Mouse (Mus musculus) spleen, postnatal 36 days (tissue): ENCODE data around the gene Fam170b.

Source experiments
- DNase-seq, 2 experiments: peaks; one replicate each; pipeline ENCODE4 v3.0.0; 2022; ENCODE audit warnings: low spot score in 2 of 2, mixed read lengths in 1 of 2

The Fam170b gene

DNA sequence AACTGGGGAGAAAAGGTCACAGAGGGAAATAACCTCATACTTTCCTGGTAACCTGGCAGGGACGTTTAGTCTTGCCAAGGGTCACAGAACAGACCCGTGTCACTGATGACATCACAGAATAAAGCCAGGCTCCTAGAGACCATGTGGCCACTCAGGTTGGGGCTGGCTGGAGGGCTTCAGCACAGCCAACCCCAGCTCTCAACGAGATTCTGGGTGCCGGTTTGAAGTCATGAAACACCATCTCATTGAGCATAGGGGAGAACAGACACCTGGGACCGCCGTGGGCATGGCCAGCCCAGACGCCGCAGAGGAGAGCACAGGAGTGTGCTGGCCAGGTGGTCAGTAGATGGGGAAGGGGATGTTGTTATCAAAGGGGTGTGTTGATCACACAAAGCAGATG, at the start of gene Fam170b:
Gene Fam170b, plus strand, starts transcription at position 116 of the 400 bp plus-strand sequence.
- DNase-seq = no peak

GRCm38 (mm10) chr14:32784130-32784747, 49.5 kb upstream of the Fam170b start:
- DNase-seq = peak; percentile 6 to 12

GRCm38 (mm10) chr14:32784748-32785134, 49.0 kb upstream of the Fam170b start:
- no peak for DNase-seq

DNA sequence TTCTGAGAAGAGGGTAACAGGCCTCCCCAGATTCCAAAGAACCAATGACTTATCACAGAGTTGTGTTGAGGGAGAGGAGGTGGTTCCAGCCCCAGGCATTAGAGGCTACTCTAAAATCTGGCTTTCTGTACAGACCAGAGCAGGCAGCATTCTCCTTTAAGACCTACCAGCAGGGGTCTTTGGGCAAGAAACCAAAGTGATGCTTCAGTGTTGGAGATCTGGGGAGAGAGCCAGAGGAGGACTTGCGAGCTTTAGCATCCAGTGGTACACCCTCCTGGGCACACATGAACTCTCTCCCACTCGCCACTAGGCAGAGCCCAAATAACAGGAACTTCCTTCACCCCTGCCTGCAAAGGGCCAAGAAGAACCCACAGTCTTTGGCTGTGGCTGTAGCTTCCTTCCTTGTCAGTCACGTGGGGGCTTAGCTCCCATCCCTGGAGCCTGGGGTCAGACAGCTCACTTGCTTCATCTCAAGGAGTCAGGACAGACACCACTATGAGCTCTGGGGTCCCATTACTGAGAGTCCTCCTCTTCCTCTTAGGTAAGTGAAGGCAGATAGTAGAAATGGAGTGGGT, 48.1 kb upstream of the Fam170b start, which contains the start of gene Tmem273:
Gene Tmem273, plus strand, starts transcription at position 408 of the 575 bp plus-strand sequence.
- peak; percentile 6 to 10 for DNase-seq

DNA sequence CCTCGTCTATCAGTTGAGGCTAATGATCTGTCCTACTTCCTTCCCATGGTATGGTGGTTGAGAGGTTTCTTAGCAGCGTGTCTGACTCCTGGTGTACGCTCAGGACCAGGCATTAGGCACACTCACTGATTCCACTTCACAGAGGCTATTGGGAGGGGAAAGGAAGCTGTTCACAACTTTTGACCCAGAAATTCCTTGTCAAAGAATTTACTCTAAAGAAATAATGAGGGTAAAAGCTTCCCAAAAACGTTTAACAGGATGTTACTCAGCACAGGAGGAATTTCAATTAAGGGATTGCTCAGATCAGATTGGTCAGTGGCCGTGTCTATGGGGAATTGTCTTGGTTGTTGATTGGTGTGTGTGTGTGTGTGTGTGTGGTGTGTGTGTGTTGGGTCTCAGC, 46.1 kb upstream of the Fam170b start:
- no peak for DNase-seq

DNA sequence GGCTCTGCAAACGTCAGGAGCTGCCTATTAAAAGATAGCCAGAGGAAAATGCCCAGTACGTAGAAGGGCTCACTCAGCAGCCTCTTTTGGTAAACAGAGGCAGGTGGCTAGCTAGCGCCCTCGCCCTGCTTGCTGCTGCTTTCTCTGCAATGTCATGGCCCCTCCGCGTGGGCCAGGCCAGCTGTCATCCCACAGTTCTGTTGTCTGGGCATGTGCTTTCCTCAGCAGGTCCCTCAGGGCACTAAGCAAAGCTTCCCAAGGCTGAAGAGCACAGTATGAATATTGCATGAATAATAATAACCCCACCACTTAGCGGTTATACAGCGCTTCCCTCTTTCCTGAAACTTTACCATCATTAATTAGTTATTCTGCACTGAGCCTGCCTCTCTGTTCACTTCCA, 37.4 kb upstream of the Fam170b start:
- no peak for DNase-seq

DNA sequence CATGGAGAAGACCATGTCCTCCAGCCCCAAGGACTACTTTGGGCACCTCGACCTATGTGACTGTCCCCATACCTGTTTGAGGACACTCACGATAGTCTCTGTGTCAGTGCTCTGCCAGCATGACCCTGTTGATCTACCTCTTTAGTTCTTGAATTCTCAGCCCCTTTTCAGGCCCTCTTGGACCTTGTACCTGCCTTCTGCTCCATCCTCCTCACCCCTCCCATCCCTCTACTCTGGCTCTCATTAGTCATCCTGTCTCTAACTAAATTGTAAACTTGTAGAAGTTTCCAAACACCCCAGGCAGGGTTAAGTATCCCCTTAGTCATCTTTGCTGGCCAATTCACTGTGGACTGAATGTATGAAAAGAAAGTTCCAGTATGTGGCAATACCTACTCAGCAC, 36.0 kb upstream of the Fam170b start:
- DNase-seq = no peak

GRCm38 (mm10) chr14:32798355-32798754, 35.4 kb upstream of the Fam170b start:
- DNase-seq = no peak

DNA sequence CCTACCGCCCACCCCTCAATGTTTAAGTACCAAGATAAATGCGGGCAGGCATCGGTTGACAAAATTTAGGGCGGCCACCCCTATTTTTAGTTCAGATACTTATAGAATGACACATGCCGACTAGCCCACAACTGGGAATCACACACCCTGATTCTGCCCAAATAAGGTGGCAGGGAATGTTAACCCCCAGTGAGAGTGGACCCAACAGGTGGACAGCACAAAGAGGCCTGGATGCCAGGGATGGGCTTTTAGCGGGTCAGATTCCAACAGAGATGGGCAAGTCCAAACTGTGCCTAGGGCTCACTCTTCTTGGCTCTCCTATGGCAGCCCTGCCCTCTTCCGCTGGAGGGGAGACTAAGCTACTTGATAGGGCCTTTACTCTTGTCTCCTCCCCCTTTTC, 33.7 kb upstream of the Fam170b start:
- DNase-seq = no peak

- no peak for DNase-seq
Observed at GRCm38 (mm10) chr14:32801016-32801661, 32.6 kb upstream of the Fam170b start.

DNA sequence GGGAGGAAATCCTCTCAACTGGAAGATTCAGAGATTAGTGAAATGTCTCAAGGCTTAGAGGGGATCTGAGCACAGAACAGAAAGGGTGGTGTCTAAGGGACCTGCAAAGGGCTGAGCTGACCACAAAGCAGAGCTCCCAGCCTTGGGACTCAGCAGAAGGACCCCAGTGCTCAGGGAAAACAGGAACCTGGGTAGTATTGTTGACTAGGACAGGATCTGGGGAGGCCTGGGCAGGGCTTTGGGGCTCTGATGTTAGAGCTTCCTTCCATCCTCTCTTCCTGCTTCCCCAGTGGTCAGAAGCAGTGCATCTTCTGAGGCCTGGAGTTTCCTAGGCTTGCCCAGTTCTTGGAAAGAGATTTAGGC, 32.1 kb upstream of the Fam170b start:
- DNase-seq = no peak

GRCm38 (mm10) chr14:32810111-32810510, 23.7 kb upstream of the Fam170b start:
- no peak for DNase-seq

GRCm38 (mm10) chr14:32812429-32812828, 21.3 kb upstream of the Fam170b start:
- DNase-seq = peak in 1 of 2 experiments; percentile 20

DNA sequence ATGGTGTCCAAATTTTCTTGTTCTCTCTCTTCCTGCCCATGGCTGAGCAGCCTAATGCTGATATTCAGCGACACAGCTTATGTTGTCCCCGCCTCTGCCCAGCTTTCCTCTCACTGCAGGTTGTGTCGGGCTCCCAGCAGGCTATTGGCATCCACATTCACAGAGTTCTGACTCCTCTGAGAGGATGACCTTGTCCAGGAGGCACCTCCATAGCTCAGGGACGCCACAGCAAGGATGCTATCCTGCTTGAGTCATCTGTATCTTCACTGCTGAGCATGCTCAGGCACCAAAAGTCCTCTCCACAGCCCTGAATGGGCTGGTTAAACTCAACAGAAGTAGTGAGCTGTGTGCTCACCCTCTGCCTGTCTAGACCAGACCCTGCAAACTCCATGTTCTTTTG, 18.8 kb upstream of the Fam170b start:
- DNase-seq = no peak

- no peak for DNase-seq
Observed at GRCm38 (mm10) chr14:32816533-32816932, 17.2 kb upstream of the Fam170b start.

DNA sequence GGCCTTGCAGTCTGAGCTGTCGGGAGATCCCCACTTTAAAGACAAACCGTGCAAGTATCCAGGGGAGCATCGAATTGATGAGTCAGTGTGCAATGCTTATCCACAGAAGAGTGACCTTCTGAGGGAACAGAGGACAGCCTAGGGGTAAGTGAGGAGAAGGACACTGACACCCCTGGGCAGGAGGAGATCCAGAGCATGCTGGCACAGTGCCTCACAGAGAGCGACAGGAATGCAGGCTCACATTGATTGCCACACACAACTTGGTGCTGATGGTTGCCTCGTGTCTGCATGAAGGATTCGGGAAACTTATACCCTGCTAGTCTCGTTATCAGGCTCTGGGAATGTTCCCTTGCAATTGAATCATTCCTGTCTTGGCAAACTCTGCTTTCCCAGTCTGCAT, 16.5 kb upstream of the Fam170b start:
- DNase-seq = no peak

DNA sequence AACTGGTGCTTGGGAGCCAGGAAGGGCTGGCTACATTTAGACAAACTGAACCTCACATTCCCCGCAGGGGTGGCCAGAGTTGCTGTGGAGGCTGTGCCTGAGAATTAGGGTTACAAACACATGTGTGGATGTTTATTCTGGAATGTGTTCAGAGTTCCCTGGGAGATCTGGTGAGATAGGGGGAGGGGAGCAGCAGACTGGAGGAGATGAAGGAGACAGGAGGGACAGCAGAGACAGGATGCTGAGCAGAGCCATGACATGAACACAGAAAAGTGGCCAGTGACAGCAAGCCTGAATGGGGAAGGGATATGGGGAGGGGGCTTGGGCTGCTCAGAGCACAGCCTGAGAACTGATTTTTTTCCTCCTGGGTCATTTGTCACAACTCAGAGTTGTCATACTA, 14.5 kb upstream of the Fam170b start:
- DNase-seq = no peak

GRCm38 (mm10) chr14:32822812-32823211, 10.9 kb upstream of the Fam170b start:
- no peak for DNase-seq

- DNase-seq = no peak
Observed at GRCm38 (mm10) chr14:32823861-32824260, 9.9 kb upstream of the Fam170b start.

DNA sequence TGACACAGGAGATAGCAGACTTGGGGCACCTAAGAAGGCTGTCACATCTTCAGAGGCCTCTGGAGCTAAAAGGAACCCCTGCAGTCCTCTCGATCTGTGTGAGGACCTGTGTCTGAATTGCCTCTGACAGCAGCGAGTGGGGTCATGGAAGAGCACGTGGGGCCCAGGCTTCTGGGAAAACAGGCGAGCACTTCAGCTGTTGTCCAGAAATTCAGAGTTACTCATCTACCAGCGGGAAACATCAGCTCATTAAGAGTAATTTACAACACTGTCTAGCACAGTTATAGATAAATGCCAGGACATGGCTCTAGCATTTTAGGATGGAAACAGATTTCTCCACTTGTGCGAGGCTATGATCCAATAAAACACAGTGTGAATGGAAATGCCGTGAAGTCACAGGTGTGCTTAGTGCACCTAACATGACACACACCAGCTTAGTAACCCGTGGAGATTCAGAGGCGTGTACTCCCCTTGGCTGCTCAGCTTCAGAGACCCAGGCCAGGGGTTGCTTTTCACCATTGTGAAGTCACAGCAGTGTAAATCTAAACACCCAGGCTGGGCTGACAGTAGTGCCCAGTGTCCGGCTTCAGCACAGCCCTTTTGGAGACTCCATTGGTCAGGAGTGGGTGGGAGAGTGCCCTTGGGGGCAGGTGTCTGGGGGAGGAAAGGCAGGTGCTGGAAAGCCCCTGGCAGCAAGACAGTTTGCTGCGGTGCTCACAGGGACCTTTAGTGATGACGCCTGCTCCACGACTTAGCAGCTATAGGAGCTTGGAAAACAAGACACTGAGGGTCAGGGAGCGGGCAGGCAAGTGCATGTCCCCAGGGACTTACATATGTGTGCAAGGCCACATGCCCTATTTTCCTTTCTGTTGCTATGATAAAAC, 9.3 kb upstream of the Fam170b start:
- no peak for DNase-seq

DNA sequence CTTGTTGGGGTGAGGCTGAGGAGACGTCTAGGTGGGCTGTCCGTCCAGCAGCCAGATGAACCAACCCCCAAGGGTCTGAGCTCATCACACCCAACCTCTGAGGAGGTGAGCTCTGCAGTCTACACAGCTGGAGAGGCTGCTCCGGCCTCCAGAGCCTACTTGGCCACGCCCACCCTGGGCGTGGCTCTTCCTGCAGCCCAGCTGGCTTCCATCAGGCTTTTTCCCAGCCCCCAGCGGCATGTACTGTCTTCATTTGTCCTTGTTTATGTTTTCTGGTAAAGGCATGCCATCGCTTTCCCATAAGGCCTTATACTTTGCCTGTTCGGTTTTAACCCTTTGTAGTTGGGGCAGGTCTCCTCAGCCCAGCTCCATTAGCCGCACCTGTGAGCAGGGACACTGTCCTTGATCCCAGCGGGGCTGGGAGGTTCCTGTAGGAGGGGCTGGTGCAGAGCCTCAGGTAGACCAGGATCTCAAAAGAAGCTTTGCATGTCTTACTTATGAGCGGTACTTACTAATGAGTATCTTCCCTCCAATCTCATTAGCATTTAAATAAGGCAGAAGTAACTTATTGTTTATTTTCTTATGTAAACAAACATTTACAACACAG, 8.2 kb upstream of the Fam170b start:
- DNase-seq = no peak

DNA sequence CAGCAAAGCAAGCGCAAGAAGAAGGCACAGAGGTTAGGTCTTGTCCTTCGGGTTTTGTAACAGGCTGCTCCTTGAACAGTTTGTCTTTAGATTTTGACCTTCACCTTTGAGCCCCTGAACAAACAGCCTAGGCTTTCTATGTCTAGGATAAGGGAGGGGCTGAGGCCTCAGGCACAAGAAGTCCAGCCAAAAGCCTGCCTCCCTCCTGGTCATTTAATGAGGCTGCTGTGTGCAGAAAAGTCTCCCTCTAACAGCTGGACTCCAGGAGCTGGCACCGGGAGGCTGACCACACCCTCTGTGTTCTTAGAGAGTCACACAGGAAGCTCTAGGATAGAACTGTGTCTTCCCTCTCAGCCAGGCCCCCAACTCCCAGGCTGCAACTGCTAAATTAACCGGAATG, 6.6 kb upstream of the Fam170b start:
- DNase-seq = no peak
